Mouse (Mus musculus): Measurements from ENCODE around the gene Unc13b. TPM values are rescaled to one million over a fixed set of nuclear protein-coding genes. Genes with fewer than 3 reads are reported as not detected.

Unc13b gene
- polyA plus RNA-seq, 1 experiment from 2014 or later = 23.0 TPM

- no peak overlapping the region for H3K4me2 ChIP-seq (ENCODE audit: low read depth, low read length, severe bottlenecking)
These were observed 26.3 kb upstream of the Unc13b start for GRCm38 (mm10) chr4:43032501-43032900.

DNA sequence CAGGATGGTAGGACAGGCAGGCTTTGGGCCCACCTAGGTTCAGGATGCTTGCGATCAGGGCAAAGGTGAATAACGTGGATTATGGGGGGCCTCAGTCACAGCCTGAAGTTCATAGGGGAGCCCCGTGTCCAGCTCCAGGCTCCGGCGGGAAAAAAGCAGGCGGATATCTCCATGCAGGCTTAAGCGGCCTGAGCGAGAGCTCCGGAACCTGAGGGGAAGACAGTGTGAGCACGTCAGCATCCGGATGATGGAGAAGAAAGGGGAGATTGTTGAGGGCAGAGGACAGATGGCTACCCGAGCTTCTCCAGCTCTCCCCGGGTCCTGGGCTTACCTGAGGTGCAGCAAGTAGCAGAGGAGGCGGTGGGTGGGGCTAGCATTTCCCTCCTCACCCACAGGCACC is 25.3 kb upstream of the Unc13b start:
- H3K36me3 ChIP-seq (ENCODE audit: control insufficient read depth, insufficient read depth, low read length) = peaks cover 11% of the 10 kb centered on the region
- no peaks in the 10 kb centered on the region for H3K27me3 ChIP-seq (ENCODE audit: control insufficient read depth, insufficient read depth, low read length)
- no peak for ATAC-seq (replicated peaks; ENCODE audit: low FRiP score)
- 89% methylated on average over 14 of the region's 14 CpGs for whole genome bisulfite sequencing
- H3K9ac ChIP-seq (ENCODE audit: low read length) = no peak overlapping the region
- no peak overlapping the region for H3K27ac ChIP-seq (ENCODE audit: low read depth, low read length)
- no peak for DNase-seq (ENCODE audit: low spot score)
- H3K4me3 ChIP-seq (ENCODE audit: low read depth, low read length) = no peak overlapping the region
- H3K9me3 ChIP-seq (ENCODE audit: control insufficient read depth, low read length) = no peaks in the 10 kb centered on the region
- H3K4me1 ChIP-seq (replicated peaks; ENCODE audit: control insufficient read depth, insufficient read depth, low read length) = peaks cover 8% of the 10 kb centered on the region; the same call in 1 of the 2 replicates
- no peak overlapping the region for H3K4me2 ChIP-seq (ENCODE audit: low read depth, low read length, severe bottlenecking)

More at GRCm38 (mm10) chr4:43032501-43032900, 26.3 kb upstream of the Unc13b start:
- H3K36me3 ChIP-seq (ENCODE audit: control insufficient read depth, insufficient read depth, low read length) = peaks cover 12% of the 10 kb centered on the region
- no peak overlapping the region for H3K4me3 ChIP-seq (ENCODE audit: low read depth, low read length)
- ATAC-seq (replicated peaks; ENCODE audit: low FRiP score) (no peak), DNase-seq (ENCODE audit: low spot score) (no peak)
- 88% methylated on average over 1 of the region's 1 CpGs for WGBS
- no peaks in the 10 kb centered on the region for H3K27me3 ChIP-seq (ENCODE audit: control insufficient read depth, insufficient read depth, low read length)
- peaks cover 8% of the 10 kb centered on the region; the same call in 1 of the 2 replicates for H3K4me1 ChIP-seq (replicated peaks; ENCODE audit: control insufficient read depth, insufficient read depth, low read length)
- no peak overlapping the region for H3K27ac ChIP-seq (ENCODE audit: low read depth, low read length)
- no peaks in the 10 kb centered on the region for H3K9me3 ChIP-seq (ENCODE audit: control insufficient read depth, low read length)
- H3K9ac ChIP-seq (ENCODE audit: low read length) = no peak overlapping the region

GRCm38 (mm10) chr4:43035851-43036250 is 22.9 kb upstream of the Unc13b start:
- 89% methylated on average over 6 of the region's 6 CpGs for WGBS
- H3K27ac ChIP-seq (ENCODE audit: low read depth, low read length) = no peak overlapping the region
- no peak overlapping the region for H3K4me3 ChIP-seq (ENCODE audit: low read depth, low read length)
- no peak overlapping the region for H3K9ac ChIP-seq (ENCODE audit: low read length)
- no peak for DNase-seq (ENCODE audit: low spot score)
- peaks cover 12% of the 10 kb centered on the region; the same call in 1 of the 2 replicates for H3K4me1 ChIP-seq (replicated peaks; ENCODE audit: control insufficient read depth, insufficient read depth, low read length)
- no peak overlapping the region for H3K4me2 ChIP-seq (ENCODE audit: low read depth, low read length, severe bottlenecking)
- no peaks in the 10 kb centered on the region for H3K9me3 ChIP-seq (ENCODE audit: control insufficient read depth, low read length)
- H3K27me3 ChIP-seq (ENCODE audit: control insufficient read depth, insufficient read depth, low read length) = no peaks in the 10 kb centered on the region
- peaks cover 7% of the 10 kb centered on the region for H3K36me3 ChIP-seq (ENCODE audit: control insufficient read depth, insufficient read depth, low read length)
- ATAC-seq (replicated peaks; ENCODE audit: low FRiP score) = no peak

DNA sequence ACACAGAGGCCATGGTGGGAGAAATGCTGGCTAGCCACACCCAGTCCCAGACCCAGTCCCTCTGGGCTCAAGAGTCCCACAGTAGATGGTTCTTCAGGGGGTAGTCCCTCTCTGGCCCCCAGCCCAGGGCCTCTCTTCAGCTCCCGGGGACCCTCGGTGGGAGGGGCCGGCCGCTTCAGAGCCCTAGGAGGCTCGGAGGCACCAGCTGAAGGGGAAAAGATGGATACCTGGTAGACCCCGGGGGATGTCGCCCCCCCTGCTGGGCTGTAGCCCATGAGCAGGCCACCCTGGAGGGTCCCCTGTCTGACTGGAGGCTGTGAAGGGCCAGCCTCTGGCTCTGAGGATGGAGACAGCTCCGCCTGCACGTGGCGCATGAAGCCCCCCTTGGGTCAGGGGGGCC is 22.4 kb upstream of the Unc13b start:
- Histone ChIP-seq H3K27ac (ENCODE audit: low read depth, low read length) (no peak overlapping the region), H3K9ac (ENCODE audit: low read length) (no peak overlapping the region), H3K27me3 (ENCODE audit: control insufficient read depth, insufficient read depth, low read length) (no peaks in the 10 kb centered on the region), H3K4me3 (ENCODE audit: low read depth, low read length) (no peak overlapping the region), H3K36me3 (ENCODE audit: control insufficient read depth, insufficient read depth, low read length) (peaks cover 7% of the 10 kb centered on the region), H3K4me1 (replicated peaks; ENCODE audit: control insufficient read depth, insufficient read depth, low read length) (peaks cover 13% of the 10 kb centered on the region; the same call in 1 of the 2 replicates), H3K9me3 (ENCODE audit: control insufficient read depth, low read length) (no peaks in the 10 kb centered on the region), H3K4me2 (ENCODE audit: low read depth, low read length, severe bottlenecking) (no peak overlapping the region)
- 90% methylated on average over 10 of the region's 10 CpGs for WGBS
- DNase-seq (ENCODE audit: low spot score) (no peak), ATAC-seq (replicated peaks; ENCODE audit: low FRiP score) (no peak)

GRCm38 (mm10) chr4:43037860-43038566 is 20.7 kb upstream of the Unc13b start:
- Histone ChIP-seq H3K9ac (ENCODE audit: low read length) (no peak overlapping the region), H3K4me3 (ENCODE audit: low read depth, low read length) (no peak overlapping the region), H3K27me3 (ENCODE audit: control insufficient read depth, insufficient read depth, low read length) (no peaks in the 10 kb centered on the region), H3K4me2 (ENCODE audit: low read depth, low read length, severe bottlenecking) (peak overlapping the region; percentile 12; the same call in 1 of the 2 replicates), H3K36me3 (ENCODE audit: control insufficient read depth, insufficient read depth, low read length) (peaks cover 7% of the 10 kb centered on the region), H3K4me1 (replicated peaks; ENCODE audit: control insufficient read depth, insufficient read depth, low read length) (peaks cover 10% of the 10 kb centered on the region; the same call in 1 of the 2 replicates), H3K9me3 (ENCODE audit: control insufficient read depth, low read length) (no peaks in the 10 kb centered on the region), H3K27ac (ENCODE audit: low read depth, low read length) (no peak overlapping the region)
- DNase-seq (ENCODE audit: low spot score) = no peak
- WGBS = 79% methylated on average over 4 of the region's 4 CpGs
- ATAC-seq (replicated peaks; ENCODE audit: low FRiP score) = no peak

GRCm38 (mm10) chr4:43038567-43039495 is 19.9 kb upstream of the Unc13b start:
- Histone ChIP-seq H3K4me1 (replicated peaks; ENCODE audit: control insufficient read depth, insufficient read depth, low read length) (peaks cover 15% of the 10 kb centered on the region), H3K4me3 (ENCODE audit: low read depth, low read length) (peak overlapping the region; percentile 64), H3K27me3 (ENCODE audit: control insufficient read depth, insufficient read depth, low read length) (no peaks in the 10 kb centered on the region), H3K27ac (ENCODE audit: low read depth, low read length) (peak overlapping the region; percentile 62; the same call in 1 of the 2 replicates), H3K9ac (ENCODE audit: low read length) (peak overlapping the region; percentile 72), H3K36me3 (ENCODE audit: control insufficient read depth, insufficient read depth, low read length) (peaks cover 7% of the 10 kb centered on the region), H3K9me3 (ENCODE audit: control insufficient read depth, low read length) (no peaks in the 10 kb centered on the region), H3K4me2 (ENCODE audit: low read depth, low read length, severe bottlenecking) (peak overlapping the region; percentile 91)
- DNase-seq (ENCODE audit: low spot score) = no peak
- 62% methylated on average over 15 of the region's 15 CpGs for WGBS
- ATAC-seq (replicated peaks; ENCODE audit: low FRiP score) = no peak

DNA sequence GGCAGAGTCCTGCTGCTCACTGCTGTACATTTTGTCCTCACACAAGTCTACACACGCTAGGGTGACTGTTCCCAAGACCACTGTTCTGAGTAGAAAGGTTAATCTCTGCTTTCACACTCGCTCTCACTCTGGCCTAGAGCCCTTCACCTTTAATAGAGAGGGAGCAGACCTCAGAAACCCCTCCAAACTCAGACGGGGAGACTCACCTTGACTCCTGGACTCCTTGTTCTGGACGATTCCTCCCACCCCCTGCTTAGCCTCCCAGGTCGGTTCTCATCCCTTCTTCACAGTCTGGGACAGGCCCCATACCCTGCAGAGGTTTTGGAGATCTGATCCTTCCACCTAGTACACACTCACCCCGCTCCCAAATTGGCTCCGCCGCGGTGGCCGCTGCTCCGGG is 19.1 kb upstream of the Unc13b start:
- Histone ChIP-seq H3K27me3 (ENCODE audit: control insufficient read depth, insufficient read depth, low read length) (no peaks in the 10 kb centered on the region), H3K4me2 (ENCODE audit: low read depth, low read length, severe bottlenecking) (peak overlapping the region; percentile 91)
- DNase-seq (ENCODE audit: low spot score) = no peak

GRCm38 (mm10) chr4:43040114-43040572 is 18.6 kb upstream of the Unc13b start:
- ATAC-seq (replicated peaks; ENCODE audit: low FRiP score) (peak; percentile 93), DNase-seq (ENCODE audit: low spot score) (peak; percentile 98)
- Histone ChIP-seq H3K36me3 (ENCODE audit: control insufficient read depth, insufficient read depth, low read length) (peaks cover 3% of the 10 kb centered on the region; the same call in 1 of the 2 replicates), H3K4me1 (replicated peaks; ENCODE audit: control insufficient read depth, insufficient read depth, low read length) (peaks cover 22% of the 10 kb centered on the region), H3K4me2 (ENCODE audit: low read depth, low read length, severe bottlenecking) (peak overlapping the region; percentile 91), H3K9me3 (ENCODE audit: control insufficient read depth, low read length) (no peaks in the 10 kb centered on the region), H3K27me3 (ENCODE audit: control insufficient read depth, insufficient read depth, low read length) (no peaks in the 10 kb centered on the region), H3K9ac (ENCODE audit: low read length) (peak overlapping the region; percentile 72), H3K4me3 (ENCODE audit: low read depth, low read length) (peak overlapping the region; percentile 64), H3K27ac (ENCODE audit: low read depth, low read length) (peak overlapping the region; percentile 62; the same call in 1 of the 2 replicates)
- under 1% methylated on average over 25 of the region's 25 CpGs for WGBS

More for the DNA sequence above, 19.1 kb upstream of the Unc13b start:
- peaks cover 20% of the 10 kb centered on the region for H3K4me1 ChIP-seq (replicated peaks; ENCODE audit: control insufficient read depth, insufficient read depth, low read length)
- H3K9me3 ChIP-seq (ENCODE audit: control insufficient read depth, low read length) = no peaks in the 10 kb centered on the region
- H3K4me3 ChIP-seq (ENCODE audit: low read depth, low read length) = peak overlapping the region; percentile 64
- ATAC-seq (replicated peaks; ENCODE audit: low FRiP score) = no peak
- 4% methylated on average over 11 of the region's 11 CpGs for WGBS
- H3K9ac ChIP-seq (ENCODE audit: low read length) = peak overlapping the region; percentile 72
- peak overlapping the region; percentile 62 for H3K27ac ChIP-seq (ENCODE audit: low read depth, low read length)
- peaks cover 5% of the 10 kb centered on the region; the same call in 1 of the 2 replicates for H3K36me3 ChIP-seq (ENCODE audit: control insufficient read depth, insufficient read depth, low read length)
